Mouse (Mus musculus): ENCODE data around the gene 1700001C02Rik. TPM values are rescaled to one million over a fixed set of nuclear protein-coding genes. Genes with fewer than 3 reads are reported as not detected.

Gene 1700001C02Rik
- total RNA-seq, 4 experiments from 2014 or later = not detected

DNA sequence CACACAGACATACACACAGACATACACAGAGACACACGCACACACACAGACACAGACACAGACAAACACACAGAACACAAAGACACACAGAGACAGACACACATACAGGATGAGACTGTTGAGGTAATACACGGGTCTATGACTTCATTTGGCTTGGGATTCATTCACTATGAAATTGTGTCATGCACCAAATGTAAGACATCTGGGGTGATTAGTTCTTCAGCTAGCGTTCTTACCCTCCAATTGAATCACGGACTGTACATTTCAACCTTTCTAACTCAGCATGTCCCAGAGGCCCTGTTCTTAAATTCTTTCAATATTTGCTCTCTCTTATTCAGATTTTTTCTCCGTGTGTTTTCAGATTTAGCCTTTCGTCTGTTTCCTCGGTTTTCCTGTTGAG lies 28.8 kb downstream of the 1700001C02Rik start:
- DNase-seq (ENCODE audit: low spot score) = no peak

DNA sequence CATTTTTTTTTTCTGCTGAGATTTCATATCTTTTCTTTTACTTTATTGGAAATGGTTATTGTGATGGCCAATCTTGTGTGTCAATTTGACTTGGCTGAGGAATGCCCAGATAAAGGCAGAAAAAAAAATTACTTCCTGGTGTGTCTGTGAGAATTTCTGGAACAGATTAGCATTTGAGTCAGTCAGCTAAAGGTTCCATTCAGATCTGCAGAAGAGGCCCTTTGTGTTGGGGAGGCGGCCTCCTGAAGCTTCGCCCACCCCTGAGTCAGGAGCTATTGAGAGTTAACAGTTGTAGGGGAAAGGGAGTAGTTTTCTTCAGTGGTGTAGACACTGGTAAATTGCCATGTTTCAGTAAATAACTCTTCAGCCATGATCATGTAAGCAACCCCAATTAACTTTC lies 29.4 kb downstream of the 1700001C02Rik start:
- DNase-seq (ENCODE audit: low spot score) = no peak

DNA sequence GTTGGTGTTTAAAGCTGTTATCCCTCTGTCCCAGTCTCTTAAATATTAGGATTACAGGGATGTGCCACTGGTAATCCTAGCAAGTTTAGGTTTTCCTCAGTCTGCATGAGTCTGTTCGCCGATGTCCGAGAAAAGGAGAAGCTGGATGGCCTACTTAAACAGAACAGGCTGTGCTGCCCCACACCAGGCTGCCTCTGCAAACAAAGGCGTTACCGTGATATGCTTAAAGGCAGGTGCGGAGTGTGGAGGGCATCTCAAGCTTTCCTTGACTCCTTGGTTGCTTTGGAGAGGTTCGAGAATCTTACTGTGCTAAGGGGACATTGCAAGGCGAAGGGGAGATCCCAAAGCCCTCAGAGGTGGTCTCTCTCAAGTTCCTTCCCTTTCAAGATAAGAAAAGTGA lies 31.0 kb downstream of the 1700001C02Rik start:
- DNase-seq (ENCODE audit: low spot score) = no peak

DNA sequence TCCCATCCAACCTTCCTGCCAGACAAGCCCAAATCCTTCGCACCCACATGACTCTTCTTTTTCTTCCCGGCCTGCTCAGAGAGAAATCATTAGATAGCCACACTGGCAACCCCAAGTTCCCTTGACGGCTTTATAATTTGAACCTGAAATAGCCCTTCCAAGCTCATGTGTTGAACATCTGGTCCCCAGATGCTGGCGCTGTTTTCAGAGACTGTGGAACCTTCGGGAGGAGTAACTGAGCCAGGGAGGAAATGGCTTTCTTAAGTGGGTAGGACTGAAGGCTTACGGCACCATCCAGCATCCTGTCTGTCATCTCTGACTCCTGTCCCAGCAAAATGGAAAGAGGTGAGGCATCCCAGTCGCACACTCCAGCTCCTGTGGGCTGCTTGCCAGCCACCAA lies 31.5 kb downstream of the 1700001C02Rik start:
- DNase-seq (ENCODE audit: low spot score) = no peak

DNA sequence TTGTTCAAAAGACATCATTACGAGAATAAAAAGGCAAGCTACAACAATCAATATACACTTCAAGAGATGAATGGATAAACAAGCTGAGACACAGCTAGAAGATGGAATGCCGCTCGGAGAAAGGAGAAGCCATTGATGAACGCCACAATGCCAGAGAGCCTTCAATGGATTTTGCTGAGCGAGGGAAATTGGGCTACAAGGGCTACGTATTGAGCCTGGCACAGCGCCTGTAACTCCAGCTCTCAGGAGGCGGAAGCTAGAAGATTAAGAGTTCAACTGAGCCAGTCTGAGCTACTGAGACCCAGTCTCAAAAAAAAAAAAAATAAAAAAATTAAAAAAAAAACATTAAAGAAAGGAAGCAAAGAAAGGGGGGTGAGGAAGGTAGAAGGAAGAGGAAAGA lies 47.3 kb downstream of the 1700001C02Rik start:
- DNase-seq (ENCODE audit: low spot score) = no peak

DNA sequence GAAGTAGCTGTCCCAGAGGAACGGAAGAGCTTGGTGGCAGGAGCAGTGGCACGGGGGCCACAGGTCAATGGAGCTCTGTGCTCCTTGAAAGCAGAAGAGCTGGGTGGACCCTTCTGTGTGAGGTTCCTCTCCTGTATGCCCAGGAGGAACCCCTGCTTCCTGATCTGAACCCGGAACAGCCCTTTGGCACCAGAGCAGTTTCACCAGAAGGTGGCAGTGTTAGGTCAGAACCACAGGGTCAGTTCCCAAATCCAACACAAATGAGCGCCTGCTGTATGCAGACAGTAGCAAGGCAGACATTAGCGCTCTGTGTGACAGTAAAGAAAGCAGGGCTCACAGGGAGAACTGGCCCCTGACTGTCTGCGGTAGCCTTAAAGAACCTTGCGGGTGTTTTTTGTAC lies 50.5 kb downstream of the 1700001C02Rik start:
- peak; percentile 38 for DNase-seq (ENCODE audit: low spot score)

DNA sequence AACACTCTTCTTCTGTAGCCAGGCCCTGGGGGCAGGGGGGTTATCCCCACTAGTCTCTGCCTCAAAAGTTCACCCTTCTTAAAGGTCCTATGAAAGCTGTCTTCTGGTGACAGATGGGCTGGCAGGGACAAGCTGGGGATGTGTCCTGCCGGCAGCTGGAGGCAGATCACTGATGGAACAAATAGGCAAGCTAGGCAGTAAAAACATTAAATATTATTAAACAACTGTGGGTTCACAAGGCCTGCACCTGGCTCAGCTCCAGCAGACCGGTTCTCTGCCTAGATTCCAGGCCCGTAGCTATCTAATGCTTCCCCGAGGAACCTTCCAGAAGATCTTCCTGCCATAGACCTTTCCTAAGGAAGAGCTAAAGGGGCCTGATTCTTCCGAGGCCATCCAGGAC lies 52.3 kb downstream of the 1700001C02Rik start:
- no peak for DNase-seq (ENCODE audit: low spot score)

DNA sequence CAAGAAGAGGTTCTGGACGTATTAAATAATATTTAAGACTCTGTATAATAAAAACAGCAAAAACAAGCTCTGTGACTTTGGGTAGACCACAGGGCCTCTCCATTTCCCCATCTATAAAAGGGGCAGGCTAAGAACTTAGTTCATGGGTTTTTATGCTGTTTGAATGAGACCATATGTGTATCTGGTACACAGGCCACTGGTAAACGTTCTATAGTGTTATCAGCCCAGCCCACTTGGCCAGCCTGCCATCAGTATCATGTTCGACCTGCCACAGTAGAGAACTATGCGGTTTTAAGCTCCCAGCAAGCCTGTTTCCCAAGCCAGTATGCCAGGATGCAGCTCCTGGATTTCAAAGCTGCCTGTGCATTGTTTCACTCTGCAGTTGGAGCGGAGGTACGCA lies 52.7 kb downstream of the 1700001C02Rik start:
- DNase-seq (ENCODE audit: low spot score) = no peak

DNA sequence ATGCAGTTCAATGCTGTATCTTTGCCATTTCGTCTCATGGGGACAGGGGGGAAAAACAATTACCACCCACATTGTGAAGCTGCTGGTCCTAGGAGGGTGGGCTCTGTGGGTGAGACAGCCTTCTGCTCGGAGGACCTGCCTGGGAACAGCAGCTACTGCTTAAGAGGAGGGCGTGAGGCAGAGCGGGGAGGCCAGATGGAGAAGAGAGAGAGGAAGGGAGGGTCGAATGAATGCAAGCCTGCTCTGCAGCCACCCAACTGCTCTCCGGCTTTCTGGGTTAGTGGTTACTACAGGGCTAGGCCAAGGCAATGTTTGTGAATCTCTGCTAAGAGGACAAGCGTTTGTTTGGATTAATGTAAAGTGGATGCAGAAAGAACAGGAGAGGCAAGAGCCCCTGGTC lies 53.6 kb downstream of the 1700001C02Rik start:
- no peak for DNase-seq (ENCODE audit: low spot score)

DNA sequence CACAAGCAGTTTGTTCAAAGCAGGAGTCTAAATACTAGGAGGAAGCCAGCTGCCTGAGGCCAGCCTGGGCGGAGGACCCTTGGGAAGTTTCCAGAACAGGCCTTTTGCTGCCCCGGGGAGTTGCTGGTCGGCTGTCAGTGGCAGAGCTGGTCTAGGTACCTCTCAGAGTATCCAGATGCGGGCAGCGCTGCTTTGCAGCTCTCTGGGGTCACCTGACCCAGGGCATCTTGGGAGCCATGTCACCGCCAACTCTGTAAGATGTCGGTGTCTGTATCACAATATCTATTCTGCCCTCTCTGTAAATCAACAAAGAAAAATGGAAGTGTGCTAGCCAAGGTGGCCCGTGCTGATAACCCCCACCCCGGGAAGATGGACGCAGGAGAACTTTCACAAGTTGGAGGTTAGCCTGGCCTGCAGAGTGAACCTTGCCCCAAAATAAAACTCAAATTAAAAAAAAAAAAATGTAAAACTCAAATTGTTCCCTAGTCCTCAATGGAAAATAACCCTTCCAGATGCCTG lies 54.4 kb downstream of the 1700001C02Rik start:
- no peak for DNase-seq (ENCODE audit: low spot score)

DNA sequence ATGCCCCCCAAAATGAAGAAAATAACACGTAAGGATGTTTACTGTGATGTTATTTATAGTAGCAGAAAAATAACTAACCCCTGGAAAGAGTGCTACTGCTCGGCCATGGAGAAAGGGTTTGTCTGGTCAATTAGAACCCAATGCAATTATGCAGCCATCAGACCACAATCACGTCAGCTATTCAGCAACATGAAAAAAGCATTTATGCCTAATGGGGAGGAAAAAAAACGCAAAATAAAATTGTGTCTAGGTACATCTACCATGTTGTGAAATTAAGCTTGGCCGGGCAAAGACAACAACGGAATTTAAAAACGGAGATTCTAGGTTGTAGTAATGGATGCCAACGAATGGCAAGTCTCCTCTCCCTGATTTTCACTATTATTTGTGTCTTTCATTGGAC lies 56.6 kb downstream of the 1700001C02Rik start:
- DNase-seq (ENCODE audit: low spot score) = no peak

DNA sequence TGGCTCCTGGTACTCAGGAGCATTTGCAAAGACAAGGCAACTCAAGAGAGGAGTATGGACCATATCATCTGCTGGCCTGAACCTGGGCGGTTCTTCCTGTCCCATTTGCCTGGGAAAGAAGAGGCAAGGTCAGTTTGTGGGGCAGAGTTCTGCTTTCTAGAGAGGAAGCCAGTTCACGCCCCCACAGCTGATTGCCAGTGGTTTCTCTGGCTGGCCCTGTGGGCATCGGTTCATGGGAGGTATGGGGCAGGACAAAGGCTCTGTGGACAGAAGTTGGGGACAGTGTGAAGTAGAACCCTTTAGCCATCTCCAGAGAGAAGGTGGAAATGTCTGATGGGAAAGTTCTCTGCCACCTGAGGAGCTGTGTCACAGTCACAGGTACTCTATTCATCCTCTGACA lies 57.3 kb downstream of the 1700001C02Rik start:
- no peak for DNase-seq (ENCODE audit: low spot score)

DNA sequence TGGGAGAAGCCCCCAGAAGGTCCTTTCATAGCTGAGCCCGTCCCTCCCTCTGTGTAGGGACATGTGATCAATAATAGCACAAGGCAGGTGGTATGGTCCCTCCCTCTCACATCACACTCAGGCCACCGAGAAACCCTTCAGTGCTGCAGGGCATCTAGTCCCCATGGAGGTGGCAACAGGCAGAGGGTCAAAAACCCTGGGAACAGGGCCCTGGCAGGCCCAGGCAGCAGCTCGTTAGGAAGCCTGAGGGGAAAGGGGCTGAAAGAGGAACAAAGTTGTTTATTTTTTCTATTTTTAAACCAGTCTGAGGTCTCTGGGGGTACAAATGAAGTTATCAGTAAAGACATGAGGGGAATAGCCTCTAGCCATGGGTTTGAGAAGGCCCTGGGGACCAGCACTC lies 58.4 kb downstream of the 1700001C02Rik start:
- DNase-seq (ENCODE audit: low spot score) = no peak

DNA sequence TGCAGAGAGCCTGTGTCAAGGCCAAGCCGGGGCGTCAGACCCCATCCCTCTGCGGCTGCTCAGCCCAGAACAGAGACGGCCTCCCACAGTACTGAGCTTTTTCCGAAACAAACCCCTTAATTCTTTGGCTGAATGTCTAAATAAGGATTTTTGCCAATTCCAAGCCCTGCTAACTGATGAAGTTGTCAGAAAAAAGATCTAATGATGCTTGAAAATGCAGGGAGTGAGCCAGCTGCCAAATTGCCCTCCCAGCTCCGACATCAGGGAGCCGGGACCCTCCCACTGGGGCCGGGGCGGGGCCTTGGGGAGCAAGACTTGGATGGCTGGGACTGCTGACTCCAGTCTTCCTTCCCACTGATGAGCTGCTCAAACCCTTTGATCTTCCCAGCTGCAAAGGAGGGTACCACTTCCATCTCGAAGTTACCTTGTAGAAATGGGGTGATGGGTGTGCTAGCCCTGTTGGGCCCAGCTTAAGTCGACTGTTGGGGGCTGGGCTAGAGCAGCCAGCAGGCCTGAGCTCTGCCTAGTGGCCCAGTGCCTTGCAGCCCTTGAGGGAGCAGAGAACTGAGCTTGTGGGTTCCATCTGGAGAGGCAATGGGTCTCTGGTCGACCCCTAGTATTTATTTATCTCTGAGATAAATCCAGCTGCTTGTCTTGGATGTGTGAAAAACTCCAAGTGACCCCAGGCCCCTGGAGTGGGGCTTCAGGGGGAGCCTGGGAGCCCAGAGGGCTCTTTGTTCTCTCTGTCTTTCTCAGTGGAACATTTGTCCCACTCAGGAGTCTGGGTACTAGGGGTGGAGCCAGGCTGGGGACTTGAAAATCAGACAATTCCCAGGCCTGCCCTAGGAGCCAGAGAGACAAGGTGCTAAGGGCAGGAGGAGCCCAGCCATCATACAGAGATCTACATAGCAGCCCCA lies 60.3 kb downstream of the 1700001C02Rik start:
- DNase-seq (ENCODE audit: low spot score) = no peak

DNA sequence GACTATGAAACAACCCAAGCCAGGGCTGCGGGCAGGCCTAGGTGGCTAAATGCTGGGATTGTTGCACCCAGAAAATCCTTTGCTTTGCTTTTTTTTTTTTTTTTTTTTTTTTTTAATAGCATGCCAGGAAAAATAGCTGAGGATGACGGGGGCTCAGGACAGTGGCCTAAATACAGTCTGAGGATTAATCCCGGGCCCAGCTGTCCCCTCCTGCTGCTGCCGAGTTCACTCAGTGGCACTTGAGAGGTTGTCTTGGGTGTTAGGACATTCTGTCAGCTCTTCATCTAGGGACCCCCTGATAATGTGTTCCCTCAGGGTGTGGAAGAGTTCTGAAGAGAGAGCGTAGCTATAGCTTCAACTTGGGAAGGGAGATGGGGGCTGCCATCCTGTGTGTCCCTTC lies 61.3 kb downstream of the 1700001C02Rik start:
- no peak for DNase-seq (ENCODE audit: low spot score)

DNA sequence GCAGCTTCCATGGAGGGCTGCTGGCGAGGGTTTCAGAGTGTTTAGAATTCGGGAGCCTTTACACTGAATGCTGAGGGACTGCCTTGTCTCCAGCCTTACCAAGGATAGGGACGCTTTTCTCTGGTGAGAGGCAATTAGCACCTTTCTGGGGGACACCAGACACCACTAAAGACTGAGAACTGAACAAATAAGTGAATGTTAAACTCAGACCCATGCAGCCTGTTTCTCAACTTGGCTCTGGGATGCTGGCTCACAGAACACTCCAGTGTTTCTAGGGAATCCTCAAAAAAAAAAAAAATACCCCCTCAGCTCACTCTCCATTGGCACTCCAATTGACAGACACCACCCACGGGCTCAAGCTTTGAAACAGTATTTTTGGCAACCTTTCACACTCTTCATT lies 63.1 kb downstream of the 1700001C02Rik start:
- DNase-seq (ENCODE audit: low spot score) = no peak

Other genes with a start within 250 kb of the 1700001C02Rik start
- 10 to 100 TPM; 14.0 to 18.9 (median 16.1) TPM for gene Selenoi, start 233.5 kb upstream of the 1700001C02Rik start, total RNA-seq (2022)
- gene Drc1, start 184.7 kb upstream of the 1700001C02Rik start, total RNA-seq (2022) = not detected
- under 1 TPM in 1 of 4 experiments, not detected in 3; 0.03 TPM for gene Otof, start 4.1 kb upstream of the 1700001C02Rik start, total RNA-seq (2022)
- gene Cib4, start 79.8 kb downstream of the 1700001C02Rik start, total RNA-seq (2022) = not detected
- gene Kcnk3, start 122.1 kb downstream of the 1700001C02Rik start, total RNA-seq (2022) = 100 to 1,000 TPM; 268 to 282 (median 276) TPM
- gene Slc35f6, start 181.9 kb downstream of the 1700001C02Rik start, total RNA-seq (2022) = 10 to 100 TPM; 48.3 to 60.9 (median 54.9) TPM
- 10 to 100 TPM; 50.6 to 80.0 (median 64.5) TPM for gene Cenpa, start 200.7 kb downstream of the 1700001C02Rik start, total RNA-seq (2022)
- 1 to 10 TPM in 2 of 4 experiments, under 1 TPM in 2; 0.57 to 1.4 (median 0.91) TPM for gene Dpysl5, start 245.5 kb downstream of the 1700001C02Rik start, total RNA-seq (2022)